Mouse (Mus musculus) kidney, adult 2 months (tissue): Measurements from ENCODE around the gene Chst14. TPM values are rescaled to one million over a fixed set of nuclear protein-coding genes. Genes with fewer than 3 reads are reported as not detected.
A peak's percentile ranks its signal among the peaks of the same experiment; 100 is the strongest.

Experiments
- DNase-seq: peaks from one replicate; pipeline ENCODE4 v3.0.0; 2021
- H3K27ac ChIP-seq: fragments of 200-500 bp; 2 replicates; pipeline ENCODE4 v1.5.1; 2012; ENCODE audit warnings: low read depth, low read length, control low read depth, inconsistent platforms; ENCODE audit not compliant: insufficient read depth
- H3K27me3 ChIP-seq: fragments of 200-500 bp; replicated peaks from 2 replicates; pipeline ENCODE4 v1.6.1; 2012; ENCODE audit warnings: mild to moderate bottlenecking, moderate library complexity, low read length, inconsistent platforms; ENCODE audit not compliant: control insufficient read depth, insufficient read depth
- H3K36me3 ChIP-seq: fragments of 200-500 bp; 2 replicates; pipeline ENCODE4 v1.6.1; 2012; ENCODE audit warnings: mild to moderate bottlenecking, moderate library complexity, low read length, inconsistent platforms; ENCODE audit not compliant: control insufficient read depth, insufficient read depth
- H3K4me1 ChIP-seq: fragments of 200-500 bp; 2 replicates; pipeline ENCODE4 v1.6.1; 2011; ENCODE audit warnings: low read length; ENCODE audit not compliant: control insufficient read depth, insufficient read depth
- H3K4me3 ChIP-seq: fragments of 200-500 bp; 2 replicates; pipeline ENCODE4 v1.5.1; 2011; ENCODE audit warnings: mild to moderate bottlenecking, low read depth, low read length, control low read depth; ENCODE audit not compliant: insufficient read depth
- CTCF ChIP-seq: fragments of 200-500 bp; conservative IDR thresholded peaks from 2 replicates; pipeline ENCODE4 v1.5.1; 2011; ENCODE audit warnings: low read depth, mild to moderate bottlenecking, control low read depth, low read length, moderate library complexity, mixed read lengths; ENCODE audit not compliant: insufficient read depth, insufficient read length
- POLR2A ChIP-seq: fragments of 200-500 bp; IDR thresholded peaks from one replicate; pipeline ENCODE4 v1.6.1; 2011; ENCODE audit warnings: low read depth, low read length, control low read depth
- WGBS: fragments of 180-500 bp; shearing (Covaris S2); methylation state at CpG from one replicate; pipeline ENCODE4 v1.1.7; 2018; 5-methylcytosine and 5-hydroxymethylcytosine counted together
- polyA plus RNA-seq: library from polyadenylated mRNA; depleted of rRNA; stranded (reverse); fragments of >200 nt; gene quantifications from 2 replicates; pipeline ENCODE4 v1.2.3, GENCODE M21; 2012

Chst14 gene
- polyA plus RNA-seq, 1 experiment, result 7.4 TPM

- 68% methylated on average over 3 of the region's 3 CpGs for WGBS
- Histone ChIP-seq H3K36me3 (no peaks in the 10 kb centered on the region), H3K4me3 (no peak overlapping the region), H3K4me1 (peaks cover 7% of the 10 kb centered on the region), H3K27me3 (no peaks in the 10 kb centered on the region), H3K27ac (no peak overlapping the region)
- no peak for TF ChIP-seq POLR2A
- no peak for TF ChIP-seq CTCF
- DNase-seq, result no peak
Measured at GRCm38 (mm10) chr2:118920428-118920827, 5.9 kb upstream of the Chst14 start.

- Histone ChIP-seq H3K27ac (no peak overlapping the region), H3K4me3 (peak overlapping the region; percentile 71), H3K27me3 (no peaks in the 10 kb centered on the region), H3K36me3 (no peaks in the 10 kb centered on the region), H3K4me1 (0 out of 2 replicates have a peak, but pooled peaks cover 5% of the 10 kb centered on the region)
- 2% methylated on average over 6 of the region's 6 CpGs for WGBS
- TF ChIP-seq CTCF, result no peak
- TF ChIP-seq POLR2A, result no peak
- DNase-seq, result no peak
Measured at GRCm38 (mm10) chr2:118925952-118926351, 344 bp upstream of the Chst14 start.

DNA sequence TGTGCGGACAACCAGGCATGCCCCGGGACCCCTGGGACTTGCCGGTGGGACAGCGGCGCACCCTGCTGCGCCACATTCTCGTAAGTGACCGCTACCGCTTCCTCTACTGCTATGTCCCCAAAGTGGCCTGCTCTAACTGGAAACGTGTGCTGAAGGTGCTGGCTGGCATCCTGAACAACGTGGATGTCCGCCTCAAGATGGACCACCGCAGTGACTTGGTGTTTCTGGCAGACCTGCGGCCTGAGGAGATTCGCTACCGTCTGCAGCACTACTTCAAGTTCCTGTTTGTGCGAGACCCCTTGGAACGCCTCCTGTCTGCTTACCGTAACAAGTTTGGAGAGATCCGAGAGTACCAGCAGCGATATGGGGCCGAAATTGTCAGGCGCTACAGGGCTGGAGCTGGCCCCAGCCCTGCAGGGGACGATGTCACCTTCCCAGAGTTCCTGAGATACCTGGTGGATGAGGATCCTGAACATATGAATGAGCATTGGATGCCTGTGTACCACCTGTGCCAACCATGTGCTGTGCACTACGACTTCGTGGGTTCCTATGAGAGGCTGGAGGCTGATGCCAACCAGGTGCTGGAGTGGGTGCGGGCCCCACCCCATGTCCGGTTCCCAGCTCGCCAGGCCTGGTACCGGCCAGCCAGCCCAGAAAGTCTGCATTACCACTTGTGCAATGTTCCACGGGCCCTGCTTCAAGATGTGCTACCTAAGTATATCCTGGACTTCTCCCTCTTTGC, 873 bp downstream of the Chst14 start:
- DNase-seq, result no peak
- Histone ChIP-seq H3K27me3 (no peaks in the 10 kb centered on the region), H3K4me1 (0 out of 2 replicates have a peak, but pooled peaks cover 5% of the 10 kb centered on the region), H3K36me3 (no peaks in the 10 kb centered on the region), H3K4me3 (peak overlapping the region; percentile 71), H3K27ac (no peak overlapping the region)
- WGBS, result 45% methylated on average over 31 of the region's 31 CpGs
- TF ChIP-seq POLR2A (no peak), CTCF (no peak)

GRCm38 (mm10) chr2:118941341-118941740, 15.0 kb downstream of the Chst14 start:
- H3K27ac ChIP-seq, result no peak overlapping the region
- no peaks in the 10 kb centered on the region for H3K36me3 ChIP-seq
- H3K27me3 ChIP-seq, result no peaks in the 10 kb centered on the region
- no peak overlapping the region for H3K4me3 ChIP-seq
- WGBS, result 61% methylated on average over 7 of the region's 7 CpGs
- TF ChIP-seq POLR2A (no peak), CTCF (no peak)
- DNase-seq, result no peak
- H3K4me1 ChIP-seq, result no peaks in the 10 kb centered on the region

DNA sequence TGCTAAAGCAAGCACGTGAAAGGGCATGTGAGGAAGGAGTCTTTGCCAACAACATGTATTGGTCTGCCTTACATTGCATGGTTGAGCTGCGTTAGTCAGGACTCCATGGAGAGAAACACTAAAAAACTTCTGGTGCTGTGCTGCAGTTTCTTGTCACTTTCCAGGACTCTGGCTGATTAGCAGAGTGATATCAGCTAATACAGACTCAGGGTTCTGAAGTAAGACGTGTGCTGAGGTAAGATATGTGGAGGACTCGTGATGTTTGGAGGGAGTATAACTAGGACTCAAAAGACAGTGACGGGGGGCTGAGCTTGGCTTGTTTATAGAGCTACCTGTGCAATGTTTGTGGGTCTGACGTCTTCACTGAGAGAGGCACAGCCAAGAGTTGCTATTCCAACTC, 16.9 kb downstream of the Chst14 start:
- Histone ChIP-seq H3K27ac (no peak overlapping the region), H3K36me3 (no peaks in the 10 kb centered on the region), H3K4me3 (no peak overlapping the region), H3K27me3 (no peaks in the 10 kb centered on the region), H3K4me1 (no peaks in the 10 kb centered on the region)
- no peak for DNase-seq
- WGBS, result 95% methylated on average over 6 of the region's 6 CpGs
- no peak for TF ChIP-seq POLR2A

DNA sequence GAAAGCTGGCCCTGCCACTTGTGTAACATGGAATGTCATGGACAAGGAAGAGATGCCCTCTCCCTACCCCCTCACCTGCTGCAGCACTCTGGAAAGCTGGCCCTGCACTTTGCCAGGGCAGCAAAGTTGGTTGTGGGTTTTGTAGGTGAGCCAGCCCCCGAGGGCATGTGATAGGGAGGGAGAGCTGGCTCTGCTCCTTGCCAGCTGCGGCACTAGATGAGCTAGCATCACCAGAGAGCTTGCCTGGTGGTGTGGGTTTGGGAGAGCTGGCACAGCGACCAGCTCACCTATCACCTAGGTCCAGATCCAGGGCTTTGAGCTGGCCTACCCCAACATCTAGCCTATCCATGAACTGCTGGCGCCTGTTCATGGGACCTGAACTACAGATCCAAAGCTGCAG, 22.5 kb downstream of the Chst14 start:
- no peak overlapping the region for H3K4me3 ChIP-seq
- no peak for DNase-seq
- no peak overlapping the region for H3K27ac ChIP-seq
- WGBS, result 73% methylated on average over 4 of the region's 4 CpGs
- no peaks in the 10 kb centered on the region for H3K27me3 ChIP-seq
- H3K4me1 ChIP-seq, result no peaks in the 10 kb centered on the region
- TF ChIP-seq CTCF (no peak), POLR2A (no peak)
- no peaks in the 10 kb centered on the region for H3K36me3 ChIP-seq

- Histone ChIP-seq H3K4me1 (no peaks in the 10 kb centered on the region), H3K27me3 (no peaks in the 10 kb centered on the region), H3K27ac (no peak overlapping the region), H3K4me3 (no peak overlapping the region), H3K36me3 (no peaks in the 10 kb centered on the region)
- WGBS, result 65% methylated on average over 3 of the region's 3 CpGs
- DNase-seq, result no peak
- TF ChIP-seq CTCF (no peak), POLR2A (no peak)
Measured at GRCm38 (mm10) chr2:118949699-118950098, 23.4 kb downstream of the Chst14 start.
